Mouse (Mus musculus) CH12.LX (cell line): ENCODE measurements around the gene Slc18b1. TPM values are rescaled to one million over a fixed set of nuclear protein-coding genes. Genes with fewer than 3 reads are reported as not detected.
A peak's percentile ranks its signal among the peaks of the same experiment; 100 is the strongest.

Experiments
- DNase-seq: peaks from one replicate; pipeline ENCODE4 v3.0.0-alpha.2; 2013; ENCODE audit errors: extremely low read depth
- H3K27ac ChIP-seq: 2 replicates; pipeline ENCODE4 v1.5.1; 2012; ENCODE audit warnings: low read depth, mild to moderate bottlenecking, control low read depth, moderate library complexity; ENCODE audit not compliant: insufficient read depth
- H3K27me3 ChIP-seq: replicated peaks from 2 replicates; pipeline ENCODE3; 2012; ENCODE audit warnings: inconsistent platforms
- H3K36me3 ChIP-seq, 2 experiments: replicated peaks in 1 of 2; 2 replicates each; pipeline versions ENCODE3 to v1.6.1; 2012; ENCODE audit warnings: inconsistent platforms in 1 of 2, low read length in 1 of 2, mild to moderate bottlenecking in 1 of 2, mixed read lengths in 1 of 2, moderate library complexity in 1 of 2; ENCODE audit not compliant: control insufficient read depth in 1 of 2, insufficient read depth in 1 of 2
- H3K4me1 ChIP-seq, 2 experiments: 2 replicates each; pipeline ENCODE4 v1.6.1; 2012; ENCODE audit warnings: inconsistent platforms in 1 of 2, moderate library complexity in 1 of 2; ENCODE audit not compliant: insufficient read depth in 2 of 2, control insufficient read depth in 1 of 2
- H3K4me2 ChIP-seq: 2 replicates; pipeline ENCODE4 v1.6.1; 2012; ENCODE audit warnings: low read depth, mild to moderate bottlenecking, control low read depth; ENCODE audit not compliant: poor library complexity, insufficient read depth, severe bottlenecking
- H3K4me3 ChIP-seq, 3 experiments: fragments of 150-350 bp in 1 of 3; sonication (generic) in 1 of 3; replicated peaks in 1 of 3; 2 replicates each; pipeline versions ENCODE3 to v1.5.1; 2011 to 2012; ENCODE audit warnings: low read depth in 2 of 3, low read length in 2 of 3, mild to moderate bottlenecking in 2 of 3, moderate library complexity in 2 of 3, control low read depth in 1 of 3, improper control_type of control experiment in 1 of 3, inconsistent platforms in 1 of 3, mixed read lengths in 1 of 3; ENCODE audit not compliant: poor library complexity in 1 of 3
- H3K79me2 ChIP-seq: replicated peaks from 2 replicates; pipeline ENCODE4 v1.6.1; 2012; ENCODE audit warnings: mild to moderate bottlenecking, moderate library complexity; ENCODE audit not compliant: control insufficient read depth, poor library complexity, insufficient read depth, severe bottlenecking; ENCODE audit errors: extremely low read depth
- H3K9ac ChIP-seq: 2 replicates; pipeline ENCODE4 v1.6.1; 2012; ENCODE audit warnings: low read depth, mild to moderate bottlenecking, control low read depth, moderate library complexity; ENCODE audit not compliant: insufficient read depth
- H3K9me3 ChIP-seq: replicated peaks from 2 replicates; pipeline ENCODE3; 2012; ENCODE audit warnings: low read length, inconsistent platforms, mixed read lengths
- BHLHE40 ChIP-seq: IDR thresholded peaks from 2 replicates; pipeline ENCODE4 v1.6.1; 2011; ENCODE audit warnings: mild to moderate bottlenecking, low read depth, low read length, improper control_type of control experiment
- CHD2 ChIP-seq: IDR thresholded peaks from 2 replicates; pipeline ENCODE4 v1.6.1; 2011; ENCODE audit warnings: low read length, improper control_type of control experiment
- CTCF ChIP-seq, 2 experiments: IDR thresholded peaks in 1 of 2; conservative IDR thresholded peaks in 1 of 2; 2 replicates each; pipeline ENCODE4 v1.5.1; 2011 to 2012; ENCODE audit warnings: low read depth in 2 of 2, low read length in 2 of 2, improper control_type of control experiment in 1 of 2, inconsistent platforms in 1 of 2, mild to moderate bottlenecking in 1 of 2, moderate library complexity in 1 of 2
- EP300 ChIP-seq: IDR thresholded peaks from 2 replicates; pipeline ENCODE4 v1.6.1; 2011; ENCODE audit warnings: low read length, improper control_type of control experiment
- GABPA ChIP-seq: IDR thresholded peaks from 2 replicates; pipeline ENCODE4 v1.6.1; 2012; ENCODE audit warnings: low read depth, low read length, improper control_type of control experiment, inconsistent platforms; ENCODE audit not compliant: insufficient replicate concordance
- MAX ChIP-seq: IDR thresholded peaks from 2 replicates; pipeline ENCODE4 v1.6.1; 2011; ENCODE audit warnings: low read length, improper control_type of control experiment
- MYC ChIP-seq: IDR thresholded peaks from 2 replicates; pipeline ENCODE4 v1.6.1; 2011; ENCODE audit warnings: low read depth, mild to moderate bottlenecking, improper control_type of control experiment, low read length
- NRF1 ChIP-seq: IDR thresholded peaks from 2 replicates; pipeline ENCODE4 v1.6.1; 2014; ENCODE audit warnings: low read depth, mild to moderate bottlenecking, inconsistent platforms, low read length, improper control_type of control experiment, moderate library complexity
- POLR2A ChIP-seq: IDR thresholded peaks from 2 replicates; pipeline ENCODE4 v1.6.1; 2011; ENCODE audit warnings: low read depth, mild to moderate bottlenecking, improper control_type of control experiment, low read length
- POLR2AphosphoS2 ChIP-seq: IDR thresholded peaks from 2 replicates; pipeline ENCODE4 v1.6.1; 2011; ENCODE audit warnings: low read depth, low read length, improper control_type of control experiment
- RAD21 ChIP-seq: IDR thresholded peaks from 2 replicates; pipeline ENCODE4 v1.6.1; 2011; ENCODE audit warnings: low read depth, mild to moderate bottlenecking, low read length, improper control_type of control experiment, moderate library complexity
- SMC3 ChIP-seq: IDR thresholded peaks from 2 replicates; pipeline ENCODE4 v1.6.1; 2011; ENCODE audit warnings: low read depth, low read length, improper control_type of control experiment
- ZC3H11A ChIP-seq: IDR thresholded peaks from 2 replicates; pipeline ENCODE4 v1.6.1; 2012; ENCODE audit warnings: low read depth, mild to moderate bottlenecking, inconsistent platforms, low read length, improper control_type of control experiment
- ZMIZ1 ChIP-seq: IDR thresholded peaks from 2 replicates; pipeline ENCODE4 v1.6.1; 2012; ENCODE audit warnings: low read depth, mild to moderate bottlenecking, inconsistent platforms, low read length, improper control_type of control experiment
- dilution Hi-C: fragments of 300-500 bp; cut with MboI; formaldehyde crosslinking; loops from 2 replicates; pipeline ENCODE4 v1.14.3; 2020; ENCODE audit warnings: low sequenced_read_pairs; ENCODE audit not compliant: extremely low pct_unique_long_range_greater_than_20kb, extremely low pct_ligation_motif_present
- in situ Hi-C: fragments of 300-500 bp; cut with MboI; formaldehyde crosslinking; loops from 3 replicates; pipeline ENCODE4 v1.14.3; 2019; ENCODE audit warnings: low sequenced_read_pairs, low pct_ligation_motif_present, low pct_unique_long_range_greater_than_20kb, mixed read lengths
- polyA plus RNA-seq: library from polyadenylated mRNA; unstranded; fragments of >175 nt; gene quantifications from 2 replicates; pipeline ENCODE4 v1.2.1, GENCODE M21; 2012; ENCODE audit warnings: low read depth; ENCODE audit not compliant: insufficient read length
- total RNA-seq, 2 experiments: library from RNA; depleted of rRNA; stranded (reverse); fragments of 300-350 nt in 1 of 2; fragments of >200 nt in 1 of 2; gene quantifications; 2 replicates each; pipeline ENCODE4 v1.2.3; 2012 to 2014

Slc18b1 gene
- total and polyA plus RNA-seq, 3 experiments, result not detected

DNA sequence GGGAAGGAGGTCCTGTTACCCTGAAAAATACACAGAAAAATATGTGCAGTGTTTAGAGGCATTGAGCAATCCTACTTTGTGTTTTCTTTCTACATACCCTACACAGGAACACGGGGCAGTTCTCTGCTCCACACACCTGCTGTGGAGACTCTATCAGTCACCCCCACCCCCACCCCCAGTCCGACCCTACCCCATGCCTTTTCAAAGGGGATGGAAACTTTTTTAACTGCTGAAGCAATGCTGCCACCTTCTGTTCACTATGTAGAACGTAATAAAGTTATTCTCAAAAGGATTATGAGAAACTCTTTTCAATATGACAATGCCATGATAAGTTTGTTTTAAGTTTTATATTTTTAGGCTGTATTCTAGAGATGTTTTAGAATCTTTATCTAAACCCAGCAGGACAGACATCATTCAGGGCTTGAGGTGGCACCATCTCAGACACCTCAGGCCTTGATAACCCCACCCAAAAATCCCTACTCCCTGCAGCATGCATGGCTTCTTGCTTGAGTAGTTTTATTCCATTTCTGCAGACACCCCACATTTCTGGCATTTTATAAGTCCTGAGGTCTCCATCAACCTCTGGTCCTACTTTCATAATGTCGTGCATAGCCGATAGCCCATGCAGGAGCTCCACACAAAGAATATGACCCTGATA lies 19.4 kb upstream of the Slc18b1 start:
- H3K79me2 ChIP-seq, result no peaks in the 10 kb centered on the region
- no peak for DNase-seq
- H3K36me3 ChIP-seq, result peaks cover 0 to 4% of the 10 kb centered on the region in 2 experiments
- in situ Hi-C loops, result no loop called here
- H3K4me2 ChIP-seq, result no peak overlapping the region
- H3K4me1 ChIP-seq, result no peaks in the 10 kb centered on the region
- no peak overlapping the region for H3K4me3 ChIP-seq
- dilution Hi-C loops, result no loop called here
- TF ChIP-seq CTCF (conservative IDR thresholded peaks at IDR 0.05 in 1 of 2, IDR thresholded peaks at IDR 0.05 in 1 of 2; ENCODE audit: low read depth in 2 of 2, low read length in 2 of 2) (peak; percentile 7 to 62; a peak in 2 of 4 replicates), RAD21 (peak; percentile 68), MAX (no peak), SMC3 (peak; percentile 27)
- TF ChIP-seq, all 38 proteins: peak for 3
- H3K27ac ChIP-seq, result no peak overlapping the region
- no peaks in the 10 kb centered on the region for H3K9me3 ChIP-seq
- H3K27me3 ChIP-seq, result no peaks in the 10 kb centered on the region
- no peak overlapping the region for H3K9ac ChIP-seq

DNA sequence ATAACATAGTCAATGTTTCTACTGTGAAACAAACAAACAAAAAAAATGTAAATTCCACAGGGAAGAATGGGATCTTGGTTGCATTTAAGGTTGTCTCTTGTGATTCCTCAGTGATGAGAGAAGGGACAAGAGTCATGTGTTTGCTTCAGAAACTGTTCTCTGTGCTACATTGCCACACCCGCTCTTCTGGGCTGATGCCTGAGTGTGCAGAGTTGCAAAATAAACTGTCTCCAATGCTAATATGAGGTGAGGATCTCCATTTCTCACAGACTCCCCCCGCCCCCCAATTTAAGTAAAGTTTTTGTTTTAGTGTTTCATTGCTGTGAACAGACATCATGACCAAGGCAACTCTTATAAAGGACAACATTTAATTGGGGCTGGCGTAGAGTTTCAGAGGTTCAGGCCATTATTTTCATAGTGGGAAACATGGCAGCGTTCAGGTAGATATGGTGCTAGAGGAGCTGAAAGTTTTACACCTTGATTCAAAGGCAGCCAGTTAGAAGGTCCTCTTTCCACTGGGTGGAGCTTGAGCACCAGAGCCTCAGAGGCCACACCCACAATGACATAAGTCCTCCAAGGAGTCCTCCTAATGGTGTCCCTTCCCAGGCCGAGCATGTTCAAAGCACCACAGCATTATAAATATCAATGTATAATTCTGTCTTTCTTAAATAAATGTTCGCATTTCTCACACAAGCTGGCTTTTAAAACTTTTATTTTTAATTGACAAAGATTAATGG lies 16.1 kb upstream of the Slc18b1 start:
- DNase-seq, result peak; percentile 81
- peaks cover 2 to 22% of the 10 kb centered on the region in 2 experiments; a peak in 3 of 4 replicates for H3K4me1 ChIP-seq
- H3K36me3 ChIP-seq, result peaks cover 23 to 35% of the 10 kb centered on the region in 2 experiments
- no peak overlapping the region for H3K4me3 ChIP-seq
- H3K4me2 ChIP-seq, result no peak overlapping the region
- H3K9me3 ChIP-seq, result no peaks in the 10 kb centered on the region
- H3K27ac ChIP-seq, result no peak overlapping the region
- peaks cover 14% of the 10 kb centered on the region for H3K79me2 ChIP-seq
- no peak overlapping the region for H3K9ac ChIP-seq
- in situ Hi-C loops, result no loop called here
- TF ChIP-seq POLR2A (peak; percentile 52; the same call in 1 of the 2 replicates), CHD2 (peak; percentile 66), NRF1 (no peak)
- dilution Hi-C loops, result no loop called here
- H3K27me3 ChIP-seq, result no peaks in the 10 kb centered on the region

- DNase-seq, result no peak
- TF ChIP-seq NRF1, result no peak
- no peak for TF ChIP-seq MAX
- TF ChIP-seq CTCF (conservative IDR thresholded peaks at IDR 0.05 in 1 of 2, IDR thresholded peaks at IDR 0.05 in 1 of 2; ENCODE audit: low read depth in 2 of 2, low read length in 2 of 2), result peak in 1 of 2 experiments; percentile 7; a peak in 1 of 4 replicates
- TF ChIP-seq CHD2, result peak; percentile 69
- TF ChIP-seq POLR2AphosphoS2, result peak; percentile 96
- TF ChIP-seq GABPA, result no peak
- peak; percentile 72; the same call in 1 of the 2 replicates for TF ChIP-seq ZMIZ1
- peak; percentile 32; the same call in 1 of the 2 replicates for TF ChIP-seq POLR2A
- no peak for TF ChIP-seq SMC3
- 0 out of 2 replicates have a peak, but pooled peaks have one; percentile 40 for TF ChIP-seq MYC
- no peak for TF ChIP-seq EP300
- TF ChIP-seq ZC3H11A, result no peak
- no peak for TF ChIP-seq BHLHE40
- Histone ChIP-seq H3K79me2 (peaks cover 27% of the 10 kb centered on the region), H3K27ac (no peak overlapping the region), H3K27me3 (no peaks in the 10 kb centered on the region), H3K9ac (no peak overlapping the region), H3K4me3 (no peak overlapping the region), H3K9me3 (no peaks in the 10 kb centered on the region), H3K36me3 (peaks cover 33 to 45% of the 10 kb centered on the region in 2 experiments), H3K4me1 (peaks cover 2 to 22% of the 10 kb centered on the region in 2 experiments; a peak in 3 of 4 replicates), H3K4me2 (no peak overlapping the region)
- dilution Hi-C loops (no loop called here), in situ Hi-C loops (no loop called here)
Observed at GRCm38 (mm10) chr10:23781760-23782735, 14.7 kb upstream of the Slc18b1 start.
